Mouse (Mus musculus): Measurements from ENCODE around the gene Cavin1.

- TF ChIP-seq POLR2A (IDR thresholded peaks at IDR 0.05; ENCODE audit: low read depth, low read length) (no peak), CTCF (IDR thresholded peaks at IDR 0.05; ENCODE audit: extremely low read depth, insufficient read length, insufficient replicate concordance, low read depth, low read length) (no peak)
Observed at GRCm38 (mm10) chr11:100948317-100948716, 22.4 kb downstream of the Cavin1 start.
